Mouse (Mus musculus) MEL (cell line): ENCODE results near the gene Xrn1.

ENCODE experiments used
- CTCF ChIP-seq, 3 experiments: IDR thresholded peaks in 2 of 3; conservative IDR thresholded peaks in 1 of 3; 2 replicates each; pipeline ENCODE4 v1.5.1; 2011 to 2012; ENCODE audit warnings: low read length in 3 of 3, low read depth in 2 of 3, mild to moderate bottlenecking in 2 of 3, improper control_type of control experiment in 1 of 3, inconsistent platforms in 1 of 3, mixed read lengths in 1 of 3, moderate library complexity in 1 of 3; ENCODE audit not compliant: control insufficient read depth in 1 of 3, insufficient read depth in 1 of 3, poor library complexity in 1 of 3, severe bottlenecking in 1 of 3
- E2F4 ChIP-seq: IDR thresholded peaks from 2 replicates; pipeline ENCODE4 v1.6.1; 2011; ENCODE audit warnings: low read depth, low read length, improper control_type of control experiment, borderline replicate concordance
- ELF1 ChIP-seq: IDR thresholded peaks from 2 replicates; pipeline ENCODE4 v1.6.1; 2014; ENCODE audit warnings: low read depth, mild to moderate bottlenecking, inconsistent platforms, low read length, improper control_type of control experiment, moderate library complexity
- EP300 ChIP-seq, 2 experiments: IDR thresholded peaks; 2 replicates each; pipeline ENCODE4 v1.6.1; 2011; ENCODE audit warnings: improper control_type of control experiment in 2 of 2, low read length in 2 of 2, low read depth in 1 of 2, mild to moderate bottlenecking in 1 of 2
- MAFK ChIP-seq: IDR thresholded peaks from 2 replicates; pipeline ENCODE4 v1.6.1; 2011; ENCODE audit warnings: low read depth, mild to moderate bottlenecking, low read length, improper control_type of control experiment, borderline replicate concordance
- MAZ ChIP-seq: IDR thresholded peaks from 2 replicates; pipeline ENCODE4 v1.6.1; 2012; ENCODE audit warnings: low read depth, mild to moderate bottlenecking, inconsistent platforms, low read length, improper control_type of control experiment
- POLR2A ChIP-seq, 2 experiments: IDR thresholded peaks; 2 replicates each; pipeline ENCODE4 v1.6.1; 2011 to 2012; ENCODE audit warnings: low read length in 2 of 2, mild to moderate bottlenecking in 2 of 2, control low read depth in 1 of 2, improper control_type of control experiment in 1 of 2, low read depth in 1 of 2, moderate library complexity in 1 of 2; ENCODE audit not compliant: control insufficient read depth in 1 of 2, insufficient read depth in 1 of 2, poor library complexity in 1 of 2
- POLR2AphosphoS2 ChIP-seq: IDR thresholded peaks from 2 replicates; pipeline ENCODE4 v1.6.1; 2011; ENCODE audit warnings: low read length, improper control_type of control experiment
- TAL1 ChIP-seq: IDR thresholded peaks from 2 replicates; pipeline ENCODE4 v1.6.1; 2012; ENCODE audit warnings: mild to moderate bottlenecking, inconsistent platforms, low read length, moderate library complexity, mixed read lengths
- TCF12 ChIP-seq: IDR thresholded peaks from 2 replicates; pipeline ENCODE4 v1.6.1; 2014; ENCODE audit warnings: low read depth, mild to moderate bottlenecking, inconsistent platforms, low read length, improper control_type of control experiment, moderate library complexity
- USF1 ChIP-seq: IDR thresholded peaks from 2 replicates; pipeline ENCODE4 v1.6.1; 2014; ENCODE audit warnings: low read depth, mild to moderate bottlenecking, inconsistent platforms, low read length, improper control_type of control experiment, moderate library complexity

- TF ChIP-seq TCF12: no peak
- no peak for TF ChIP-seq EP300 (IDR thresholded peaks at IDR 0.05; ENCODE audit: low read depth in 1 of 2, low read length in 2 of 2)
- no peak for TF ChIP-seq TAL1
- TF ChIP-seq MAZ: no peak
- TF ChIP-seq CTCF (IDR thresholded peaks at IDR 0.05 in 2 of 3, conservative IDR thresholded peaks at IDR 0.05 in 1 of 3; ENCODE audit: control insufficient read depth in 1 of 3, insufficient read depth in 1 of 3, low read depth in 2 of 3, low read length in 3 of 3, poor library complexity in 1 of 3, severe bottlenecking in 1 of 3): no peak
- no peak for TF ChIP-seq ELF1
- TF ChIP-seq MAFK: no peak
- TF ChIP-seq USF1: no peak
- TF ChIP-seq POLR2AphosphoS2: no peak
- no peak for TF ChIP-seq E2F4
- TF ChIP-seq POLR2A (IDR thresholded peaks at IDR 0.05; ENCODE audit: control insufficient read depth in 1 of 2, insufficient read depth in 1 of 2, low read depth in 1 of 2, low read length in 2 of 2, poor library complexity in 1 of 2): no peak
Measured at GRCm38 (mm10) chr9:95959246-95959645, 4.7 kb downstream of the Xrn1 start.
